Mouse (Mus musculus): ENCODE measurements around the gene Rftn1.

GRCm38 (mm10) chr17:50063832-50064627 lies 126.4 kb downstream of the Rftn1 start:
- TF ChIP-seq POLR2A (IDR thresholded peaks at IDR 0.05; ENCODE audit: control insufficient read depth, low read depth, low read length): no peak
- TF ChIP-seq CTCF (IDR thresholded peaks at IDR 0.05; ENCODE audit: control insufficient read depth, insufficient read depth, insufficient replicate concordance, low read depth, low read length): no peak
